Mouse (Mus musculus): ENCODE results near the gene Dnmt3b. TPM values are rescaled to one million over a fixed set of nuclear protein-coding genes. Genes with fewer than 3 reads are reported as not detected.

Gene Dnmt3b
- total and polyA plus RNA-seq, 3 experiments, result 5.3 to 9.4 (median 8.4) TPM

GRCm38 (mm10) chr2:153696352-153696751 lies 47.1 kb downstream of the Dnmt3b start, which contains the start of gene Dnmt3c:
Dnmt3c (plus strand) TSS chr2:153696652.
- dilution Hi-C loops (cut with MboI; ENCODE audit: extremely low pct_ligation_motif_present, extremely low pct_unique_long_range_greater_than_20kb, low sequenced_read_pairs) (no loop called here), in situ Hi-C loops (cut with MboI; ENCODE audit: low pct_ligation_motif_present, low pct_unique_long_range_greater_than_20kb, low sequenced_read_pairs) (no loop called here)
- Histone ChIP-seq H3K9ac (ENCODE audit: insufficient read depth, low read depth) (no peak within 1 kb of the TSS), H3K27ac (ENCODE audit: insufficient read depth, low read depth) (no peak within 1 kb of the TSS), H3K4me2 (ENCODE audit: insufficient read depth, low read depth, poor library complexity, severe bottlenecking) (no peak within 1 kb of the TSS), H3K4me3 (replicated peaks in 1 of 3; ENCODE audit: low read depth in 2 of 3, low read length in 2 of 3, poor library complexity in 1 of 3) (no peak within 1 kb of the TSS), H3K4me1 (ENCODE audit: control insufficient read depth in 1 of 2, insufficient read depth in 2 of 2) (no peaks in the 10 kb centered on the region), H3K9me3 (replicated peaks; ENCODE audit: low read length) (peaks cover 3% of the 10 kb centered on the region), H3K79me2 (replicated peaks; ENCODE audit: control insufficient read depth, extremely low read depth, insufficient read depth, poor library complexity, severe bottlenecking) (no peaks in the 10 kb centered on the region), H3K36me3 (replicated peaks in 1 of 2; ENCODE audit: control insufficient read depth in 1 of 2, insufficient read depth in 1 of 2, low read length in 1 of 2) (no peaks in the 10 kb centered on the region), H3K27me3 (replicated peaks) (peaks cover 11% of the 10 kb centered on the region)
- DNase-seq (ENCODE audit: extremely low read depth), result no peak
- TF ChIP-seq CHD1 (IDR thresholded peaks at IDR 0.05; ENCODE audit: low read depth, low read length) (no peak), MAX (IDR thresholded peaks at IDR 0.05; ENCODE audit: low read length) (no peak), NELFE (IDR thresholded peaks at IDR 0.05; ENCODE audit: low read depth, low read length) (no peak), MYC (IDR thresholded peaks at IDR 0.05; ENCODE audit: low read depth, low read length) (no peak), HCFC1 (IDR thresholded peaks at IDR 0.05; ENCODE audit: low read depth, low read length) (no peak), USF2 (conservative IDR thresholded peaks at IDR 0.05; ENCODE audit: low read depth, low read length) (no peak), ETS1 (conservative IDR thresholded peaks at IDR 0.05; ENCODE audit: low read depth, low read length) (no peak), JUN (IDR thresholded peaks at IDR 0.05; ENCODE audit: insufficient read depth, low read depth, low read length) (no peak), POLR2AphosphoS2 (IDR thresholded peaks at IDR 0.05; ENCODE audit: low read depth, low read length) (no peak), POLR2A (IDR thresholded peaks at IDR 0.05; ENCODE audit: low read depth, low read length) (no peak), TBP (conservative IDR thresholded peaks at IDR 0.05; ENCODE audit: low read depth, low read length) (no peak), NRF1 (IDR thresholded peaks at IDR 0.05; ENCODE audit: low read depth, low read length) (no peak), SMC3 (IDR thresholded peaks at IDR 0.05; ENCODE audit: low read depth, low read length) (no peak), GABPA (IDR thresholded peaks at IDR 0.05; ENCODE audit: insufficient replicate concordance, low read depth, low read length) (no peak), CHD2 (IDR thresholded peaks at IDR 0.05; ENCODE audit: low read length) (no peak), MAFK (IDR thresholded peaks at IDR 0.05; ENCODE audit: insufficient replicate concordance, low read length) (no peak), RAD21 (IDR thresholded peaks at IDR 0.05; ENCODE audit: low read depth, low read length) (no peak), ZMIZ1 (IDR thresholded peaks at IDR 0.05; ENCODE audit: low read depth, low read length) (no peak), CTCF (conservative IDR thresholded peaks at IDR 0.05 in 1 of 2, IDR thresholded peaks at IDR 0.05 in 1 of 2; ENCODE audit: low read depth in 2 of 2, low read length in 2 of 2) (no peak), ZKSCAN1 (IDR thresholded peaks at IDR 0.05; ENCODE audit: borderline replicate concordance, low read depth, low read length) (no peak)

DNA sequence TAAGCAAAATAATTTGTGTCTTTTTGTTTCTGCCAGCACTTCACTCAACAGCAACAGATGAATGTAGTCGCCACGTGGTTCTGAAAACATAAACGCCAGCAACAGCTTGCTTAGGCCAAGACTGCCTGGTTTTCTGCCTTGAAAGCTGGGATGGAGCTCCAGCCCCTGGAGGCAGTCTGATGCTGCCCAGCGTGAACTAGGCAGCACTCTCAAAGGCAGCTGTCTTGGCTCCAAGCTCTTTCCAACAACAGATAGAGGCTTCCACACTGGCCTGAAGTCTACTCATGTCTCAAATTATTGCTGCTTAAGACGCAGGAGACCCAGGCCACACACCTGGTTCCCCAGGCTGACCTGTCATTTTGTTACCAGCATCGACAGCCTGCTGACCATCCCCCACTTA lies 54.1 kb downstream of the Dnmt3b start:
- Histone ChIP-seq H3K27me3 (replicated peaks) (peaks cover 6% of the 10 kb centered on the region), H3K9ac (ENCODE audit: insufficient read depth, low read depth) (no peak overlapping the region), H3K36me3 (replicated peaks in 1 of 2; ENCODE audit: control insufficient read depth in 1 of 2, insufficient read depth in 1 of 2, low read length in 1 of 2) (no peaks in the 10 kb centered on the region), H3K79me2 (replicated peaks; ENCODE audit: control insufficient read depth, extremely low read depth, insufficient read depth, poor library complexity, severe bottlenecking) (no peaks in the 10 kb centered on the region), H3K4me3 (replicated peaks in 1 of 3; ENCODE audit: low read depth in 2 of 3, low read length in 2 of 3, poor library complexity in 1 of 3) (no peak overlapping the region), H3K4me2 (ENCODE audit: insufficient read depth, low read depth, poor library complexity, severe bottlenecking) (no peak overlapping the region), H3K27ac (ENCODE audit: insufficient read depth, low read depth) (no peak overlapping the region), H3K9me3 (replicated peaks; ENCODE audit: low read length) (peaks cover 7% of the 10 kb centered on the region), H3K4me1 (ENCODE audit: control insufficient read depth in 1 of 2, insufficient read depth in 2 of 2) (peaks cover 4 to 5% of the 10 kb centered on the region in 2 experiments; a peak in 3 of 4 replicates)
- DNase-seq (ENCODE audit: extremely low read depth), result no peak
- dilution Hi-C loops (cut with MboI; ENCODE audit: extremely low pct_ligation_motif_present, extremely low pct_unique_long_range_greater_than_20kb, low sequenced_read_pairs) (no loop called here), in situ Hi-C loops (cut with MboI; ENCODE audit: low pct_ligation_motif_present, low pct_unique_long_range_greater_than_20kb, low sequenced_read_pairs) (no loop called here)
- TF ChIP-seq MAX (IDR thresholded peaks at IDR 0.05; ENCODE audit: low read length), result no peak
- TF ChIP-seq RCOR1 (conservative IDR thresholded peaks at IDR 0.05; ENCODE audit: low read depth, low read length), result no peak
- TF ChIP-seq MAFK (IDR thresholded peaks at IDR 0.05; ENCODE audit: insufficient replicate concordance, low read length), result no peak
- TF ChIP-seq ELF1 (IDR thresholded peaks at IDR 0.05; ENCODE audit: low read depth, low read length), result no peak
- TF ChIP-seq GABPA (IDR thresholded peaks at IDR 0.05; ENCODE audit: insufficient replicate concordance, low read depth, low read length), result no peak
- no peak for TF ChIP-seq JUN (IDR thresholded peaks at IDR 0.05; ENCODE audit: insufficient read depth, low read depth, low read length)
- no peak for TF ChIP-seq E2F4 (IDR thresholded peaks at IDR 0.05; ENCODE audit: insufficient replicate concordance, low read depth, low read length)
- no peak for TF ChIP-seq CTCF (conservative IDR thresholded peaks at IDR 0.05 in 1 of 2, IDR thresholded peaks at IDR 0.05 in 1 of 2; ENCODE audit: low read depth in 2 of 2, low read length in 2 of 2)
- TF ChIP-seq IRF4 (IDR thresholded peaks at IDR 0.05; ENCODE audit: low read depth, low read length), result no peak
- TF ChIP-seq KAT2A (IDR thresholded peaks at IDR 0.05; ENCODE audit: insufficient replicate concordance, low read length), result no peak
- no peak for TF ChIP-seq JUND (conservative IDR thresholded peaks at IDR 0.05; ENCODE audit: low read depth, low read length)
- no peak for TF ChIP-seq SMC3 (IDR thresholded peaks at IDR 0.05; ENCODE audit: low read depth, low read length)
- no peak for TF ChIP-seq ZKSCAN1 (IDR thresholded peaks at IDR 0.05; ENCODE audit: borderline replicate concordance, low read depth, low read length)
- no peak for TF ChIP-seq TBP (conservative IDR thresholded peaks at IDR 0.05; ENCODE audit: low read depth, low read length)
- TF ChIP-seq MEF2A (IDR thresholded peaks at IDR 0.05; ENCODE audit: borderline replicate concordance, low read depth, low read length), result no peak
- TF ChIP-seq ZMIZ1 (IDR thresholded peaks at IDR 0.05; ENCODE audit: low read depth, low read length), result no peak
- TF ChIP-seq ETS1 (conservative IDR thresholded peaks at IDR 0.05; ENCODE audit: low read depth, low read length), result no peak
- no peak for TF ChIP-seq USF2 (conservative IDR thresholded peaks at IDR 0.05; ENCODE audit: low read depth, low read length)
